Mouse (Mus musculus) retina, adult 2 months (tissue): ENCODE results near the gene Atxn7.

Experiments used
- DNase-seq: peaks from one replicate; pipeline ENCODE4 v3.0.0-alpha.2; 2012; ENCODE audit warnings: low read depth, low spot score

The Atxn7 gene

GRCm38 (mm10) chr14:14063382-14063781 is 102.1 kb downstream of the Atxn7 start:
- DNase-seq, result no peak

GRCm38 (mm10) chr14:14064486-14065141 is 103.4 kb downstream of the Atxn7 start:
- DNase-seq, result no peak

- DNase-seq, result no peak
Observed at GRCm38 (mm10) chr14:14065142-14065498, 103.9 kb downstream of the Atxn7 start.

GRCm38 (mm10) chr14:14066241-14066640 is 105.0 kb downstream of the Atxn7 start:
- DNase-seq, result no peak

- peak; percentile 69 for DNase-seq
Observed at GRCm38 (mm10) chr14:14067648-14068472, 106.6 kb downstream of the Atxn7 start.

- no peak for DNase-seq
Observed at GRCm38 (mm10) chr14:14068553-14068952, 107.3 kb downstream of the Atxn7 start.

- DNase-seq, result no peak
Observed at GRCm38 (mm10) chr14:14070541-14071315, 109.5 kb downstream of the Atxn7 start.

GRCm38 (mm10) chr14:14071456-14071855 is 110.2 kb downstream of the Atxn7 start:
- no peak for DNase-seq

GRCm38 (mm10) chr14:14080604-14081194 is 119.5 kb downstream of the Atxn7 start:
- no peak for DNase-seq

GRCm38 (mm10) chr14:14083811-14084210 is 122.6 kb downstream of the Atxn7 start:
- no peak for DNase-seq

- DNase-seq, result no peak
Observed at GRCm38 (mm10) chr14:14086711-14087263, 125.5 kb downstream of the Atxn7 start.

- DNase-seq, result no peak
Observed at GRCm38 (mm10) chr14:14087348-14087747, 126.1 kb downstream of the Atxn7 start.

- DNase-seq, result no peak
Observed at GRCm38 (mm10) chr14:14088016-14088791, 127.0 kb downstream of the Atxn7 start.

GRCm38 (mm10) chr14:14090571-14090970 is 129.3 kb downstream of the Atxn7 start:
- no peak for DNase-seq

GRCm38 (mm10) chr14:14098330-14098980 is 137.2 kb downstream of the Atxn7 start:
- peak; percentile 81 for DNase-seq

- DNase-seq, result no peak
Observed at GRCm38 (mm10) chr14:14100773-14101280, 139.6 kb downstream of the Atxn7 start.

GRCm38 (mm10) chr14:14101296-14101695 is 140.1 kb downstream of the Atxn7 start:
- DNase-seq, result no peak

- DNase-seq, result no peak
Observed at GRCm38 (mm10) chr14:14104213-14104929, 143.1 kb downstream of the Atxn7 start.

- no peak for DNase-seq
Observed at GRCm38 (mm10) chr14:14104930-14105318, 143.7 kb downstream of the Atxn7 start.
